Mouse (Mus musculus): Measurements from ENCODE around the gene Vps11. TPM values are rescaled to one million over a fixed set of nuclear protein-coding genes. Genes with fewer than 3 reads are reported as not detected.
"Not testable (repeated sequence)": the region's sequence is repeated elsewhere in the genome, so short reads cannot be mapped to it uniquely, and the experiment has no call there.

Vps11 gene
- polyA plus RNA-seq, 1 experiment: 47.2 TPM

DNA sequence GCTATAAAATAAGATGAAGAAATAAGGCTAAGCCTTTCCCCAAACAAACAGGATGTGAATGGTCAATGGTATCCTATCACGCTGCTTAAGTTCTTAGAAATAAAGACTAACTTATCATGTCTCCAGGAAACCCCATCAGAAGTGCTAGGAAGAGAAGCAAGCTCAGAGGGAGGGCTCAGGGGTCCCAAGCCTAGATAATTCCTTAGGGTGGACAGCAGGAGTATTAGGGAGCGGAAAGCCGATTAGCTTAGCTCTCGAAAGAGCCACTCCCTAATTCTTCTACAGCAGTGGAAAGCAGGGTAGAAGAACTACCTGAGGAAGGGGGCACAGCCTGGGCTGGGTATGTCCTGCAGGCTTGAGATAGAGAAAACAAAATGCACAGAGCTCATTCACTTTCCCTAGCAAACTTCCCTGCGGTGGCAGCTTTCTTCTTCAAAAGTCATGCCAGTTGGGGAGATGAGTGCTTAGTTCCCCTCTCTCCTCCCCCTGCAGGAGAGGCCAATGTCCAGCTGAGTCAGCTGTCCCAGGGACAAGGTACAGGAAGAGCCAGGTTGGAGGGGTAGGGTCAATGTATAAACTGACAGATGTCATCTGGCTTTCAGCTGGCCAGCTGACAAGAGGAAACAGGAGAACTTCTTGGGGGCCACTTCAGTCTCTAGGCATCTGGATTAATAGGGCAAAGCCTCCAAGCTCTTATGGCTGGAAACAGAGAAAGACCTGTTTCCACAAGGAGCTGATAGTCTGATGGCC is 43.2 kb downstream of the Vps11 start:
- no peak for DNase-seq (ENCODE audit: extremely low spot score in 1 of 2, low spot score in 1 of 2)

GRCm38 (mm10) chr9:44317452-44317851 is 44.0 kb downstream of the Vps11 start:
- no peak for DNase-seq (ENCODE audit: extremely low spot score in 1 of 2, low spot score in 1 of 2)

- DNase-seq (ENCODE audit: extremely low spot score in 1 of 2, low spot score in 1 of 2): no peak
Observed at GRCm38 (mm10) chr9:44314910-44315309, 46.6 kb downstream of the Vps11 start.

GRCm38 (mm10) chr9:44314257-44314547 is 47.3 kb downstream of the Vps11 start:
- no peak for DNase-seq (ENCODE audit: extremely low spot score in 1 of 2, low spot score in 1 of 2)

GRCm38 (mm10) chr9:44313476-44314256 is 47.8 kb downstream of the Vps11 start:
- DNase-seq (ENCODE audit: extremely low spot score in 1 of 2, low spot score in 1 of 2): peak; percentile 81 to 86

GRCm38 (mm10) chr9:44311136-44312134 is 50.0 kb downstream of the Vps11 start:
- no peak for DNase-seq (ENCODE audit: extremely low spot score in 1 of 2, low spot score in 1 of 2)

- no peak for DNase-seq (ENCODE audit: extremely low spot score in 1 of 2, low spot score in 1 of 2)
Observed at GRCm38 (mm10) chr9:44310750-44311135, 50.7 kb downstream of the Vps11 start.

- DNase-seq (ENCODE audit: extremely low spot score in 1 of 2, low spot score in 1 of 2): no peak
Observed at GRCm38 (mm10) chr9:44309756-44310155, 51.7 kb downstream of the Vps11 start.

GRCm38 (mm10) chr9:44307248-44307647 is 54.2 kb downstream of the Vps11 start:
- no peak for DNase-seq (ENCODE audit: extremely low spot score in 1 of 2, low spot score in 1 of 2)

DNA sequence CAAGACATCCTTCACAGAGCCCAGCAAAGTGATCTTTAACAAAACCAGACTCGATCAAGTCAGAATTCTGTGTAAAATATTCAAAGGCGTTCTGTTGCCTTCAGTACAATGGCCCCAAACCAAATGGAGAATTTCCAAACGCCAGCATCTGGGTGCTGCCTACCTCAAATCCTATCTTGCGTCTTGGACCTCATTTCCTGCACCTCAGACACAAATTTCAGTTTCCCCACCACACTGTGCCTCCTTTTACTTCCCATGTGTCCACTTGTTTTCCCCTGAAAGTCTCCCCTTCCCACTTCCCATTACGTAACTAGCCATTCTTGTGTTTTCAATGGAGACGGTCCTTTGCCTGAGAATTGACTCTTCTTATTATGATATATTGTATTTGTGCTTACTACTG is 54.9 kb downstream of the Vps11 start:
- DNase-seq (ENCODE audit: extremely low spot score in 1 of 2, low spot score in 1 of 2): no peak

- peak; percentile 98 to 99 for DNase-seq (ENCODE audit: extremely low spot score in 1 of 2, low spot score in 1 of 2)
Observed at GRCm38 (mm10) chr9:44305466-44306079, 55.9 kb downstream of the Vps11 start, which contains the start of gene Hinfp. TSS of gene Hinfp (minus strand) at chr9:44305671.

DNA sequence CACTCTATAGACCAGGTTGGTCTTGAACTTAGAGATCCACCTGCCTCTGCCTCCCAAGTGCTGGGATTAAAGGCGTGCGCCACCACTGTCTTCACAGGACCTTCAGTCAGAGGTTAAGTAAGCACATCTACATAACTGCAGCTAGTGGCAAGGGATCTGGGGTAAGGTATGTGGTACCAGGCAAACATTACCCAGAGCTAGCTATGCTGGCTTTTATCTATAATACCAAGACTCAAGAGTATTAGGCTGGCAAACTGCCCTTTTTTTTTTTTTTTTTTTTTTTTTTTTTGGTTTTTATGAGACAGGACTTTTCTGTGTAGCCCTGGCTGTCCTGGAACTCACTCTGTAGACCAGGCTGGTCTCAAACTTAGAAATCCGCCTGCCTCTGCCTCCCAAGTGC is 61.5 kb downstream of the Vps11 start:
- not testable (repeated sequence) for DNase-seq (ENCODE audit: extremely low spot score in 1 of 2, low spot score in 1 of 2)

Other genes starting within 250 kb of the Vps11 start
- gene Gm49380, start 248.2 kb downstream of the Vps11 start, polyA plus RNA-seq (2012; rRNA removed): 0.16 and 0.21 TPM in 2 replicates
- gene Rnf26, start 248.2 kb downstream of the Vps11 start, polyA plus RNA-seq (2012; rRNA removed): 26.9 and 29.0 TPM in 2 replicates
- gene Mcam, start 227.2 kb downstream of the Vps11 start, polyA plus RNA-seq (2012; rRNA removed): 16.8 and 17.4 TPM in 2 replicates
- gene Cbl, start 127.6 kb downstream of the Vps11 start, polyA plus RNA-seq (2012; rRNA removed): 18.6 and 20.5 TPM in 2 replicates
- 1.1 TPM in 1 of 2 replicates, not detected in the other for gene Ccdc153, start 121.0 kb downstream of the Vps11 start, polyA plus RNA-seq (2012; rRNA removed)
- 0.74 and 0.82 TPM in 2 replicates for gene Pdzd3, start 110.2 kb downstream of the Vps11 start, polyA plus RNA-seq (2012; rRNA removed)
- 6.7 and 7.0 TPM in 2 replicates for gene Nlrx1, start 93.1 kb downstream of the Vps11 start, polyA plus RNA-seq (2012; rRNA removed)
- gene Abcg4, start 73.1 kb downstream of the Vps11 start, polyA plus RNA-seq (2012; rRNA removed): 84.5 and 95.1 TPM in 2 replicates
- 32.1 and 32.3 TPM in 2 replicates for gene Hinfp, start 56.0 kb downstream of the Vps11 start, polyA plus RNA-seq (2012; rRNA removed)
- gene C2cd2l, start 41.4 kb downstream of the Vps11 start, polyA plus RNA-seq (2012; rRNA removed): 201 and 202 TPM in 2 replicates
- gene Dpagt1, start 35.7 kb downstream of the Vps11 start, polyA plus RNA-seq (2012; rRNA removed): 21.1 and 22.9 TPM in 2 replicates
- gene H2afx, start 27.0 kb downstream of the Vps11 start, polyA plus RNA-seq (2012; rRNA removed): 65.4 and 75.0 TPM in 2 replicates
- 30.3 and 33.4 TPM in 2 replicates for gene Hmbs, start 17.4 kb downstream of the Vps11 start, polyA plus RNA-seq (2012; rRNA removed)
- 51.3 and 54.5 TPM in 2 replicates for gene Hyou1, start 17.8 kb upstream of the Vps11 start, polyA plus RNA-seq (2012; rRNA removed)
- gene Slc37a4, start 35.2 kb upstream of the Vps11 start, polyA plus RNA-seq (2012; rRNA removed): 43.3 and 46.9 TPM in 2 replicates
- 510 and 649 TPM in 2 replicates for gene Rps25, start 45.5 kb upstream of the Vps11 start, polyA plus RNA-seq (2012; rRNA removed)
- gene Trappc4, start 45.9 kb upstream of the Vps11 start, polyA plus RNA-seq (2012; rRNA removed): 86.4 and 86.9 TPM in 2 replicates
- 53.1 and 56.2 TPM in 2 replicates for gene Ccdc84, start 56.9 kb upstream of the Vps11 start, polyA plus RNA-seq (2012; rRNA removed)
- gene Foxr1, start 79.5 kb upstream of the Vps11 start, polyA plus RNA-seq (2012; rRNA removed): not detected in 2 replicates
- gene Upk2, start 93.3 kb upstream of the Vps11 start, polyA plus RNA-seq (2012; rRNA removed): 0.19 TPM in 1 of 2 replicates, not detected in the other
- gene Bcl9l, start 121.2 kb upstream of the Vps11 start, polyA plus RNA-seq (2012; rRNA removed): 20.1 and 21.7 TPM in 2 replicates
- 0.04 TPM in 1 of 2 replicates, not detected in the other for gene Cxcr5, start 200.2 kb upstream of the Vps11 start, polyA plus RNA-seq (2012; rRNA removed)
- 40.9 and 44.6 TPM in 2 replicates for gene Ddx6, start 243.2 kb upstream of the Vps11 start, polyA plus RNA-seq (2012; rRNA removed)